Mouse (Mus musculus) embryonic facial prominence, embryonic 12.5 days (tissue): ENCODE results near the gene Sla2. TPM values are rescaled to one million over a fixed set of nuclear protein-coding genes. Genes with fewer than 3 reads are reported as not detected.
"Not testable (repeated sequence)": the region's sequence is repeated elsewhere in the genome, so short reads cannot be mapped to it uniquely, and the experiment has no call there.

Experiments
- ATAC-seq: fragments of 200-750 bp; cut with Nextera tagmentation; 2 replicates; pipeline ENCODE4 v1.8.0; 2017; ENCODE audit not compliant: insufficient number of reproducible peaks, insufficient read depth, low FRiP score, low TSS enrichment
- H3K27ac ChIP-seq: fragments of 300-500 bp; sonication (generic); 2 replicates; pipeline ENCODE4 v1.5.1; 2016; ENCODE audit warnings: mild to moderate bottlenecking
- H3K27me3 ChIP-seq: fragments of 300-500 bp; sonication (generic); 2 replicates; pipeline ENCODE4 v1.6.1; 2016; ENCODE audit warnings: mild to moderate bottlenecking, moderate library complexity
- H3K36me3 ChIP-seq: fragments of 300-500 bp; sonication (generic); 2 replicates; pipeline ENCODE4 v1.6.1; 2016; ENCODE audit warnings: mild to moderate bottlenecking
- H3K4me1 ChIP-seq: fragments of 300-500 bp; sonication (generic); 2 replicates; pipeline ENCODE4 v1.6.1; 2016
- H3K4me2 ChIP-seq: fragments of 300-500 bp; sonication (generic); replicated peaks from 2 replicates; pipeline ENCODE4 v1.6.1; 2016; ENCODE audit warnings: mild to moderate bottlenecking, moderate library complexity
- H3K4me3 ChIP-seq: fragments of 300-500 bp; sonication (generic); 2 replicates; pipeline ENCODE4 v1.5.1; 2016; ENCODE audit warnings: mild to moderate bottlenecking
- H3K9ac ChIP-seq: fragments of 300-500 bp; sonication (generic); 2 replicates; pipeline ENCODE4 v1.6.1; 2016; ENCODE audit warnings: mild to moderate bottlenecking, moderate library complexity
- H3K9me3 ChIP-seq: fragments of 300-500 bp; sonication (generic); 2 replicates; pipeline ENCODE4 v1.6.1; 2016; ENCODE audit warnings: mild to moderate bottlenecking, moderate library complexity
- WGBS: fragments of 180-500 bp; shearing (Covaris S2); methylation state at CpG from one replicate; pipeline ENCODE4 v1.1.7; 2016; 5-methylcytosine and 5-hydroxymethylcytosine counted together
- polyA plus RNA-seq: library from polyadenylated mRNA; unstranded; fragments of >200 nt; fragmentation: Nextera tagmentation; extraction: Ambion mirVana; gene quantifications from 2 replicates; pipeline ENCODE4 v1.2.1, GENCODE M21; 2016

Sla2 gene
- polyA plus RNA-seq, 1 experiment from 2014 or later: 0.31 TPM

DNA sequence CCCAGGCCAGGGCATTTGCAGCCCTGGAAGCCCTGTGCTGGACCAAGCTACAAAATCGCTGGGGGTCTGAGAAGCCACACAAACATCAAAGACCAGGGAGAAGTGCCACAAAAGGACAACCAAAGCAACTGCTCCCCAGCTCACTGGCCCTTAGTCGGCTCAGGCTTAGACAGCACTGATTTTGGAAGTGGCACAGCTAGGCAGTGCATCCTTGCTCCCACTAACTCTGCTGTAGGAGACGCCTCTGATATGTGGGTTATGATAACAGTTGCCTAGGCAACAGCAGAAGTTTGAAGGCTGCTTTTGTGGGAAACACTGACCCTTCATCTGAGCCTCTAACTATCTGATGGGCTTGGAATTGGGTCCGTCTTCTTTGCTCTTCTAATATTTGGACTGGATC, 12.2 kb upstream of the Sla2 start:
- no peaks in the 10 kb centered on the region for H3K4me1 ChIP-seq
- WGBS: 84% methylated on average over 4 of the region's 4 CpGs

DNA sequence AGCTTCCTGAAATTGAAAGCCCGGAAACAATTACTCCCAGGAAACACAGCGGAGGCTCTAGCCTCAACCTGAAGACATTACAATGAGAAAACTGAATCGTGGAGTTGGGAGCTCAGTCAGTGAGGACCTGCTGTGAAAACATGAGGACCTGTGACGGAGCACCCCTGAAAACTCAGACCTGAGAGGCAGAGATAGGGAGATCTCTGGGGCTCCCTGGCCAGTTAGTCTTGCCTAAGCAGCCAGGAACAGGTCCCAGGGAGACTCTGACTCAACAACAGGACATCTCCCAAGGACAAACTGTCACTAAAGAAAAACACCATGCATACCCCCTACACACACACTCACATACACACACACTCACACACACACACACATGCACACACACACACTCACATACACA, 11.4 kb upstream of the Sla2 start:
- 68% methylated on average over 4 of the region's 4 CpGs for WGBS
- Histone ChIP-seq H3K36me3 (no peaks in the 10 kb centered on the region), H3K9ac (no peak overlapping the region), H3K4me3 (no peak overlapping the region), H3K27ac (no peak overlapping the region), H3K4me2 (no peak overlapping the region), H3K9me3 (no peaks in the 10 kb centered on the region), H3K4me1 (no peaks in the 10 kb centered on the region), H3K27me3 (no peaks in the 10 kb centered on the region)
- ATAC-seq: no peak

More for the DNA sequence above, 12.2 kb upstream of the Sla2 start:
- Histone ChIP-seq H3K36me3 (no peaks in the 10 kb centered on the region), H3K27me3 (no peaks in the 10 kb centered on the region), H3K9ac (no peak overlapping the region), H3K9me3 (no peaks in the 10 kb centered on the region), H3K4me2 (no peak overlapping the region), H3K27ac (no peak overlapping the region), H3K4me3 (no peak overlapping the region)
- no peak for ATAC-seq

DNA sequence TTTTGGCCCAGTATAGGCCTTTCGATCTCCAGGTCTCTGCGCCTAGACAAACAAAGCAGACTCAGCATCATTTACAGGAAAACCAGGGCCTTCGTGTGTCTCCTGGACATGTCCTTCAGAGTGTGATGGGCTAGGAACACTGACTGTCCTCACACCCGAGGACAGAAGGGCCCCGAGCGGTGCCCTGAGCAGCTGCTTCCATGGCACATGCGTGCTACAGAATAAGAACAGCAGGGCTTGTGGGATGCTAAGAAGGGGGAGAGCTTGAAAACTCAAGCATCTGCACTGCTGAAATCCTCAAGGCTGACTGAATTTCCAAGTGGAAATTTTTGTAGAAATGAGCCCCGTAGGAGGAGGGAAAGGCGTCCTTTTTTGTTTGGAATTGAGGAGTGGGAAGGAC, 10.0 kb upstream of the Sla2 start:
- 86% methylated on average over 9 of the region's 9 CpGs for WGBS
- H3K4me1 ChIP-seq: no peaks in the 10 kb centered on the region
- ATAC-seq: no peak

DNA sequence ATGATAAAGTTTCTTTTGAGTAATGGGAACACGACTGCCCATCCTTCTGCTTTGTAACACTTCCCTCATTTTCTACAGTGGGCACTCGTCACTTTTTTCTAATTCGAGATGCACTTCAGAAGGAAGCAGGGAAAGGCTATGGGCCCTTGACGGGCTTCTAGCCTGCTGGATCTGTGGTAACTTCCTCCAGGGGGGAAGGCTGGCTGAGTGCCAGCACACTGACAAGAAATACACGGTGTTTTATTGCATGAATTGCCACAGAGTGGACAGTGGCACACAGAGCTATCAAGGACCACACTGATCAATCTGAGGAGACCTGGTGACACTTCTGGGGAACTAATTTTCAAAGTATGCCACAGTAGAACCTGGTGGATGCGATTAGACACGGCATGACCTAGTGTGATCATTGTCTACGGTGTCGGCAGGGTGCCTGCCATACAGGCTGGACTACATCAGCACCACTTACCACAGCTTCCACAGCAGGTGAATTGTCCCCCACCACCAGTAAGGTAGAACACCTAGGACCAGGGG, 9.5 kb upstream of the Sla2 start:
- 69% methylated on average over 9 of the region's 9 CpGs for WGBS
- no peak overlapping the region for H3K27ac ChIP-seq
- no peak overlapping the region for H3K4me2 ChIP-seq
- no peak overlapping the region for H3K4me3 ChIP-seq
- ATAC-seq: no peak
- no peaks in the 10 kb centered on the region for H3K27me3 ChIP-seq
- no peaks in the 10 kb centered on the region for H3K36me3 ChIP-seq
- no peak overlapping the region for H3K9ac ChIP-seq
- H3K9me3 ChIP-seq: no peaks in the 10 kb centered on the region
- H3K4me1 ChIP-seq: no peaks in the 10 kb centered on the region

More for the DNA sequence above, 10.0 kb upstream of the Sla2 start:
- Histone ChIP-seq H3K9me3 (no peaks in the 10 kb centered on the region), H3K27me3 (no peaks in the 10 kb centered on the region), H3K27ac (no peak overlapping the region), H3K36me3 (no peaks in the 10 kb centered on the region), H3K4me3 (no peak overlapping the region), H3K9ac (no peak overlapping the region), H3K4me2 (no peak overlapping the region)

DNA sequence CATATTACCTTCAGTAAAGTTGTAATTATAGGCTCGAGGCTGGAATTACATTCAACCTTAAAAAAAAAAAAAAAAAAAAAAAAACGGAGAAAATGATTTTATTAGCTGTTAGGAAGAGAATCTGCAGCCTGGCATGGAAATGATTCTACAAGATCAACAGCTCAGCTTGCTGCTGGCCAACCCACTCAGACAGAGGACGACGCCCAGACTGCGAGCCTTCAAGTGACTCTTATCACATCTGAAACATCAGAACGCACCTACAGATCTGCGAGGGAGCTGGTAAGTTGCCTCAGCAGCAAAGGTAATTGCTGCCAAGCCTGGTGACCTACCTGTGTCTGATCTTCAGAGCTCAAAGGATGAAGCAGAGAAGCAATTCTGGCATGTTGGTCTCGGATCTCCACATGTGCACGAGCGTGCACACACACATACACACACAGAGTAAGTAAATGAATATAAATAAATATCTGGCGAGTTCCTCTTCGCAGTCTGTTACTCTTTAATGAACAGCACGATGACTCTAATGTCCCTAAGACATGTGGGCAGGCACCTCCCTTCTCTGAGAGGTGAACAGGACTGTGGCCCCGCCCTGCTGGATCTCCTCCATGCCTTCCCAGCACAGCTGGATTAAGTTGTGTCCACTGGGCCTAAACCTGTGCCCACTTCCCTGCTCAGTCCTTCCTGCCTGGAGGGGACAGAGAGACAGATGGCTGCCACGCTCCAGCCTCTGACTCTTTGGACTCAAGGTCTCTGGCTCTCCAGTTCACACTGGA, 7.7 kb upstream of the Sla2 start:
- Histone ChIP-seq H3K4me3 (no peak overlapping the region), H3K9ac (no peak overlapping the region), H3K9me3 (no peaks in the 10 kb centered on the region), H3K27me3 (no peaks in the 10 kb centered on the region), H3K36me3 (no peaks in the 10 kb centered on the region), H3K27ac (no peak overlapping the region), H3K4me1 (no peaks in the 10 kb centered on the region), H3K4me2 (no peak overlapping the region)
- ATAC-seq: no peak
- WGBS: 76% methylated on average over 15 of the region's 15 CpGs

DNA sequence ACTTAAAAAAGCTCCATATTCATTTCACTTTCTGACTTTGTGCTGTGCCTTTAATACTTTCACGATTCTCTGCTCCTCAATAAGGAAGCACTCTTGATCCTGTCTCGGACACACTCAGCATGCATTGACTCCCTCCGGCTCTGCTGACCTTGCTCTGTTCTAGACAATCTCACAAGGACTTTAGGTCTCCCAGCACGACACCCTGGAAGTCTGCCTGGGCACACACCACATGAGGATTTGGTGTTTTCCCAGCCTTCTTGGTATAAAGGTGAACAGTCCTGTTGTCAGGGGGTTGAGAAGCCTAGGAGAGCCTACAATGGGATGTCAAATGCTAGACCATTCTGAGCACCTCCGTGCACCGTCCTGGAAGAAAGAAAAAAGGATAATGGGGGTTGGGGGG, 5.8 kb upstream of the Sla2 start:
- Histone ChIP-seq H3K4me3 (no peak overlapping the region), H3K9ac (no peak overlapping the region), H3K36me3 (no peaks in the 10 kb centered on the region), H3K4me2 (no peak overlapping the region), H3K27me3 (no peaks in the 10 kb centered on the region), H3K27ac (no peak overlapping the region), H3K9me3 (no peaks in the 10 kb centered on the region), H3K4me1 (no peaks in the 10 kb centered on the region)
- 76% methylated on average over 6 of the region's 6 CpGs for WGBS
- no peak for ATAC-seq

DNA sequence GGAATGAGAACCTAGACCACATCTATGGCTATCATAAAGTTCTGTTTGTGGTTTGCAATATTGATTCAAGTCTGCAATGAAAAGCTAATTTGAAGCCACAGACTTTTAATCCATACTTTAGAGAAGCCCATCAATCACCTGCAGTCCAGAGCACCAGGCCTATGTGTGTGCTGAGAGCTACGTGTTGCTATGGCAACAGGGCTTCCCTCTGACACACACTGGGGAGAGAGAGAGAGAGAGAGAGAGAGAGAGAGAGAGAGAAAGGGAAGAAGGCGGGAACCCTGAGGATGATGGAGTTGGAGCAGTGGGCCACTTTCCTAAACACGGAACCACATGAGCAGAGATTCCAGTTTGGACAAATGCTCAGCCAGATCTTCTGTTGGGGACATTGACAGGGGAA, 5.2 kb upstream of the Sla2 start:
- Histone ChIP-seq H3K9ac (no peak overlapping the region), H3K36me3 (no peaks in the 10 kb centered on the region), H3K27ac (no peak overlapping the region), H3K4me3 (no peak overlapping the region), H3K4me2 (no peak overlapping the region), H3K9me3 (no peaks in the 10 kb centered on the region), H3K4me1 (no peaks in the 10 kb centered on the region), H3K27me3 (no peaks in the 10 kb centered on the region)
- no peak for ATAC-seq
- WGBS: 49% methylated on average over 3 of the region's 3 CpGs

DNA sequence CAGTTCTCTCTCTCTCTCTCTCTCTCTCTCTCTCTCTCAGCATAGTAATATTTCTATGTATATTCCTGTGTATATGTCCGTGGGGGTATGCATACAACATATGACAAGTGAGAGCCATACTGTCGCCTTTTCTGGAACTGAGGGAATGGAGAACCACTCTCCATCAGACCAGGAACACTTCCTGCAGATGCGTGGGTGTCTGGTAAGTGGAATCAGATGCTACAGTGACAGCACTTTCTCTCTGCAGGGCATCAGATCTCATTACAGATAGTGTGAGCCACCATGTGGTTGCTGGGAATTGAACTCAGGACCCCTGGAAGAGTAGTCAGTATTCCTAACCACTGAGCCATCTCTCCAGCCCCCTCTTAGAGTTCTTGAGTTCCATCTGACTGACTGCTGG, 1.5 kb upstream of the Sla2 start:
- H3K9me3 ChIP-seq: no peaks in the 10 kb centered on the region
- H3K4me1 ChIP-seq: no peaks in the 10 kb centered on the region
- no peak overlapping the region for H3K27ac ChIP-seq
- no peaks in the 10 kb centered on the region for H3K27me3 ChIP-seq
- H3K36me3 ChIP-seq: no peaks in the 10 kb centered on the region
- no peak overlapping the region for H3K9ac ChIP-seq
- no peak overlapping the region for H3K4me3 ChIP-seq
- H3K4me2 ChIP-seq: no peak overlapping the region
- WGBS: 52% methylated on average over 3 of the region's 3 CpGs
- no peak for ATAC-seq

DNA sequence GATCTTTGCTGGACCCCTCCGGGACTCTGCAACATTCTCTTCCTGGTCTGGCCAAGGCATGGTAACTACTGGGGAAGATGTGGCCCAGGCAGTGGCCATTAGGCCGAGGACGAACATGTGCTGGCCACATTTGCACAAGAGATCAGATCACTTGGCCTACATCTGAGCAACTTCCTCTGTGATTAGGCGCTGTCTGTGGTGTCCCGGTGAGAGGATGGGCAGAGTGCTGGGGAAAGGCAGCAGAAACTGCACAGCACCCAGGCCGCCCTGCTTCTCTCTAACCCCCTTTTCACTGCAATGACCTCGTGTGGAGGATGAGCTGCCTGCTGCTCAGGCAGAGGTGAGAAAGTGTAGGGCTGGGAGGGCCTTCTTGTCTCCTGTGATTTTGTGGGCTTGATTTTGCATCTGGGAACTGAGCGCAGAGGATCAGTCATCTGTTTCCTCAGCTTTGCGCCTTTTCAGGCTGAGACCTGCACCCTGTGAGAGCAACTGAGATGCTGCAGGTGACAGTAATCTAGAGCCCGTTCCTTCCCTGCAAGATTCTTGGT, 834 bp downstream of the Sla2 start:
- Histone ChIP-seq H3K4me3 (no peak overlapping the region), H3K27me3 (no peaks in the 10 kb centered on the region), H3K9ac (no peak overlapping the region), H3K27ac (no peak overlapping the region), H3K36me3 (no peaks in the 10 kb centered on the region), H3K9me3 (no peaks in the 10 kb centered on the region), H3K4me2 (no peak overlapping the region), H3K4me1 (no peaks in the 10 kb centered on the region)
- no peak for ATAC-seq
- WGBS: 71% methylated on average over 10 of the region's 10 CpGs

DNA sequence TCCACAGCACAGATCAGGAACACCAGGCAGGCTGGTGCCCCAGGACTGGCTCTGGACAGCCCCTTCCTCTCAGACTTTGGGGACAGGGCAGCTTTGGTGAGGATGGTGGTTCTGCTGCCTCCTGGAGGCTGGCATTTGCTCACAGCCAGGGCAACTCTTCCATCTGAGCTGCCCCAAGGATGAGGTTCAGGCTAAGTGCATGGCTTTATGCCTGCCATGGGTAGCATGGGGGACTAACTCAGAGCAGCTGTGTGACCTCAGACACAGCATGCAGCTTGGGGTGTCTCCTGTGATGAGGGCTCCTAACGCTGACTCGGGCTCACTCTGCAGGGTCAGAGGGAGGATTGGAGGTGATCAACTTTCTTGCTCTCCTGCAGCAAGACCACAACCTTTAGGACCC, 1.3 kb downstream of the Sla2 start:
- not testable (repeated sequence) for ATAC-seq, H3K36me3 ChIP-seq
- WGBS: 50% methylated on average over 2 of the region's 2 CpGs

DNA sequence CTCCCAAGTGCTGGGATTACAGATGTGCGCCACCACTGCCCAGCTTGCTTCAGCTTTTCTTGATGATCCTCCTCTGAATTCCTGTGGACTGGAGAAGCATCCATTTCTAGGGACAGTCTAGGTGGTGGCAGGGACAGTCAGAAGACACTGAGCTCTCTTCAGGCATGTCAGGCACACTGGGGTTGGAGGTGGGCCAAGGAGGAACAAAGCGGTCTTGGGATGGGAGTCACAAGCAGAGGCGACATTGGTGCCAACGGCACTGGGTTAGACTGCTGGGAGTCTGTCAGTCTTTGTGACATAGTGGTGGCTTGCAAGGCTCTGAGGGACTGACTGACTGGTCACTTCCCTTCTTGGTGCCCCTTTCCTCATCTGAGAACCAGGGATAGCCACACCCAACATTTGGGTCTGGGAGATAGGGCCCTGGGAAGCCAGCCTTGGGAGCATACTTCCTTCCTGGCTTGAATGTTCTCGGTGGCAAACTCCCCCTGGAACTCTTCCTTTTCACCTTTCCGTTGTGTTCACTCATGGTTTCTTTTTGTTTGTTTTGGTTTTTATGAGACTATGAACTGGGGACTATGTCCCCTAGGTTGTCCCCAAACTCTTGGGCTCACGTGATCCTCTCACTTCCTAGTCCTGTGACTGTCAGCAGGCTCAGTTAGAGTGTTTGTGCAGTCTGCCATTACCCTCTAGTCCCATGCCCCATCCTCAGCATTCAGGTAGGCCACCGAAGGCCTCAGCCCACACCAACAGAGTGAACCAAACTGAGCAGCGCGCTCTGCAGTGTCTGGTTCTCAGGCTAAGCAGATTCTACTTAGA, 2.4 kb downstream of the Sla2 start:
- 90% methylated on average over 10 of the region's 10 CpGs for WGBS
- H3K9me3 ChIP-seq: no peaks in the 10 kb centered on the region
- H3K9ac ChIP-seq: no peak overlapping the region
- H3K27me3 ChIP-seq: no peaks in the 10 kb centered on the region
- no peak overlapping the region for H3K4me2 ChIP-seq
- no peak overlapping the region for H3K27ac ChIP-seq
- no peaks in the 10 kb centered on the region for H3K36me3 ChIP-seq
- no peak for ATAC-seq
- no peak overlapping the region for H3K4me3 ChIP-seq
- no peaks in the 10 kb centered on the region for H3K4me1 ChIP-seq

More for the DNA sequence above, 1.3 kb downstream of the Sla2 start:
- not testable (repeated sequence) for H3K9ac ChIP-seq, H3K4me3 ChIP-seq, H3K9me3 ChIP-seq, H3K27ac ChIP-seq, H3K4me2 ChIP-seq, H3K27me3 ChIP-seq, H3K4me1 ChIP-seq
